Mouse (Mus musculus) heart, embryonic 14.5 days (tissue): ENCODE data around the gene Unc5cl. TPM values are rescaled to one million over a fixed set of nuclear protein-coding genes. Genes with fewer than 3 reads are reported as not detected.

Experiments used
- ATAC-seq: fragments of 200-750 bp; cut with Nextera tagmentation; 2 replicates; pipeline ENCODE4 v1.8.0; 2017; ENCODE audit warnings: low read depth, moderate TSS enrichment; ENCODE audit not compliant: insufficient number of reproducible peaks, insufficient read depth, low FRiP score
- H3K27ac ChIP-seq, 2 experiments: fragments of 200-500 bp in 1 of 2; fragments of 300-500 bp in 1 of 2; sonication (generic) in 1 of 2; replicated peaks in 1 of 2; 2 replicates each; pipeline ENCODE4 v1.5.1; 2012 to 2014; ENCODE audit warnings: low read depth in 2 of 2, low read length in 2 of 2, control low read depth in 1 of 2, mild to moderate bottlenecking in 1 of 2, mixed read lengths in 1 of 2; ENCODE audit not compliant: control insufficient read depth in 1 of 2, insufficient read depth in 1 of 2
- H3K27me3 ChIP-seq: fragments of 300-500 bp; sonication (generic); 2 replicates; pipeline ENCODE4 v1.6.1; 2014; ENCODE audit warnings: mild to moderate bottlenecking, low read length, control low read depth; ENCODE audit not compliant: control insufficient read depth, insufficient read depth
- H3K36me3 ChIP-seq: fragments of 300-500 bp; sonication (generic); 2 replicates; pipeline ENCODE4 v1.6.1; 2014; ENCODE audit warnings: mild to moderate bottlenecking, control low read depth, low read length, mixed read lengths; ENCODE audit not compliant: control insufficient read depth, insufficient read depth
- H3K4me1 ChIP-seq, 2 experiments: fragments of 200-500 bp in 1 of 2; fragments of 300-500 bp in 1 of 2; sonication (generic) in 1 of 2; 2 replicates each; pipeline ENCODE4 v1.6.1; 2012 to 2014; ENCODE audit warnings: low read length in 2 of 2, control low read depth in 1 of 2, mixed read lengths in 1 of 2; ENCODE audit not compliant: control insufficient read depth in 2 of 2, insufficient read depth in 2 of 2
- H3K4me2 ChIP-seq: fragments of 300-500 bp; sonication (generic); 2 replicates; pipeline ENCODE4 v1.6.1; 2014; ENCODE audit warnings: mild to moderate bottlenecking, low read length
- H3K4me3 ChIP-seq, 2 experiments: fragments of 200-500 bp in 1 of 2; fragments of 300-500 bp in 1 of 2; sonication (generic) in 1 of 2; 2 replicates each; pipeline ENCODE4 v1.5.1; 2012 to 2014; ENCODE audit warnings: low read length in 2 of 2, mild to moderate bottlenecking in 2 of 2, control low read depth in 1 of 2, low read depth in 1 of 2, moderate library complexity in 1 of 2; ENCODE audit not compliant: control insufficient read depth in 1 of 2, insufficient read depth in 1 of 2
- H3K9ac ChIP-seq: fragments of 300-500 bp; sonication (generic); 2 replicates; pipeline ENCODE4 v1.6.1; 2014; ENCODE audit warnings: mild to moderate bottlenecking, low read length
- H3K9me3 ChIP-seq: fragments of 300-500 bp; sonication (generic); 2 replicates; pipeline ENCODE4 v1.6.1; 2016; ENCODE audit warnings: low read length, control low read depth; ENCODE audit not compliant: control insufficient read depth
- WGBS: fragments of 180-500 bp; shearing (Covaris S2); extraction: QIAGEN DNeasy Blood & Tissue Kit; methylation state at CpG from one replicate; pipeline ENCODE4 v1.1.7; 2014; 5-methylcytosine and 5-hydroxymethylcytosine counted together
- polyA plus RNA-seq: library from polyadenylated mRNA; unstranded; fragments of >200 nt; fragmentation: Nextera tagmentation; extraction: Ambion mirVana; gene quantifications from 2 replicates; pipeline ENCODE4 v1.2.1, GENCODE M21; 2014

The Unc5cl gene
- 0.43 TPM in 1 of 2 replicates, not detected in the other for polyA plus RNA-seq

GRCm38 (mm10) chr17:48454688-48455087 lies at the start of gene Unc5cl:
Unc5cl (plus strand) TSS chr17:48454901.
- Histone ChIP-seq H3K9me3 (no peaks in the 10 kb centered on the region), H3K36me3 (no peaks in the 10 kb centered on the region), H3K9ac (no peak within 1 kb of the TSS), H3K4me1 (peaks cover 0 to 2% of the 10 kb centered on the region in 2 experiments; a peak in 1 of 4 replicates), H3K27me3 (no peaks in the 10 kb centered on the region), H3K4me3 (no peak within 1 kb of the TSS), H3K4me2 (peak within 1 kb of the TSS; percentile 39), H3K27ac (no peak within 1 kb of the TSS)
- WGBS, result 50% methylated on average over 11 of the region's 11 CpGs
- ATAC-seq, result no peak

- WGBS, result 51% methylated on average over 4 of the region's 4 CpGs
- Histone ChIP-seq H3K4me1 (peaks cover 2 to 26% of the 10 kb centered on the region in 2 experiments; a peak in 2 of 4 replicates), H3K27ac (no peak overlapping the region), H3K9ac (0 out of 2 replicates have a peak overlapping the region, but pooled peaks have one; percentile 100), H3K36me3 (peaks cover 9% of the 10 kb centered on the region), H3K9me3 (no peaks in the 10 kb centered on the region), H3K4me2 (peak overlapping the region; percentile 81; the same call in 1 of the 2 replicates), H3K27me3 (no peaks in the 10 kb centered on the region), H3K4me3 (no peak overlapping the region)
- ATAC-seq, result no peak
These were observed 47.5 kb upstream of the Unc5cl start for GRCm38 (mm10) chr17:48407154-48407553.

GRCm38 (mm10) chr17:48407910-48408525 lies 46.7 kb upstream of the Unc5cl start:
- Histone ChIP-seq H3K9me3 (no peaks in the 10 kb centered on the region), H3K36me3 (peaks cover 12% of the 10 kb centered on the region), H3K27ac (peak overlapping the region; percentile 95 to 100), H3K4me3 (peak overlapping the region; percentile 62 to 95), H3K4me2 (peak overlapping the region; percentile 81), H3K4me1 (peaks cover 2 to 26% of the 10 kb centered on the region in 2 experiments; a peak in 2 of 4 replicates), H3K9ac (peak overlapping the region; percentile 100), H3K27me3 (no peaks in the 10 kb centered on the region)
- WGBS, result 5% methylated on average over 8 of the region's 8 CpGs
- no peak for ATAC-seq

- peak overlapping the region; percentile 95 to 100 for H3K27ac ChIP-seq
- H3K4me2 ChIP-seq, result peak overlapping the region; percentile 81
- peaks cover 17% of the 10 kb centered on the region for H3K36me3 ChIP-seq
- peak; percentile 22 for ATAC-seq
- WGBS, result 0% methylated on average over 47 of the region's 47 CpGs
- peaks cover 2 to 26% of the 10 kb centered on the region in 2 experiments; a peak in 2 of 4 replicates for H3K4me1 ChIP-seq
- peak overlapping the region; percentile 62 to 95 for H3K4me3 ChIP-seq
- no peaks in the 10 kb centered on the region for H3K27me3 ChIP-seq
- H3K9me3 ChIP-seq, result no peaks in the 10 kb centered on the region
- H3K9ac ChIP-seq, result peak overlapping the region; percentile 100
These were observed 46.0 kb upstream of the Unc5cl start for GRCm38 (mm10) chr17:48408526-48409291.

- Histone ChIP-seq H3K27me3 (no peaks in the 10 kb centered on the region), H3K4me1 (peaks cover 2 to 26% of the 10 kb centered on the region in 2 experiments; a peak in 2 of 4 replicates), H3K4me2 (peak within 1 kb of the TSS; percentile 81), H3K4me3 (peak within 1 kb of the TSS; percentile 93 to 95), H3K9me3 (no peaks in the 10 kb centered on the region), H3K9ac (peak within 1 kb of the TSS; percentile 100), H3K27ac (peak within 1 kb of the TSS; percentile 100), H3K36me3 (peaks cover 26% of the 10 kb centered on the region)
- WGBS, result under 1% methylated on average over 84 of the region's 84 CpGs
- ATAC-seq, result peak; percentile 97
These were observed 45.1 kb upstream of the Unc5cl start, which contains the start of the genes Nfya and Oard1 for GRCm38 (mm10) chr17:48409380-48410298. Nfya (minus strand) TSS chr17:48409906. Oard1 (plus strand) TSS chr17:48410014.

GRCm38 (mm10) chr17:48410299-48410785 lies 44.4 kb upstream of the Unc5cl start:
- ATAC-seq, result no peak
- Histone ChIP-seq H3K36me3 (peaks cover 33% of the 10 kb centered on the region), H3K4me1 (peaks cover 2 to 26% of the 10 kb centered on the region in 2 experiments; a peak in 2 of 4 replicates), H3K27ac (peak overlapping the region; percentile 100), H3K4me2 (peak overlapping the region; percentile 75), H3K27me3 (no peaks in the 10 kb centered on the region), H3K4me3 (peak overlapping the region; percentile 93 to 95), H3K9ac (peak overlapping the region; percentile 87), H3K9me3 (no peaks in the 10 kb centered on the region)
- WGBS, result under 1% methylated on average over 13 of the region's 13 CpGs
